21 mouse cellular contexts compared by ENCODE assay signal in genomic region chr10:34229491-34229890, GRCm38 (mm10). TPM values are rescaled to one million over a fixed set of nuclear protein-coding genes. Genes with fewer than 3 reads are reported as not detected.
A peak's percentile ranks its signal among the peaks of the same experiment; 100 is the strongest.
DNase-seq lines count a peak whose midpoint lies in the region; TF ChIP-seq lines count a peak whose summit lies in the region.
"Had no signal": no experiment of that assay in that cellular context is flagged by ENCODE, and none has a peak within 500 bp of the region (broad histone marks: within the 10 kb centered on the region; RNA-seq: fewer than 3 reads in every experiment).

No protein-coding gene starts in this region.

- H3K27me3 ChIP-seq in E14TG2a.4 (ENCODE audit: insufficient read depth, low read length) (no peaks in the 10 kb centered on the region), ES-Bruce4 (ENCODE audit: control insufficient read depth, insufficient read depth, low read length, poor library complexity, severe bottlenecking) (no peaks in the 10 kb centered on the region)
- H3K27me3 ChIP-seq: embryonic facial prominence, embryonic 12.5 days; forebrain, embryonic 13.5 days; forebrain, embryonic 15.5 days had no signal

- H3K36me3 ChIP-seq in E14TG2a.4 (ENCODE audit: insufficient read depth, low read length) (peaks cover 11% of the 10 kb centered on the region; the same call in 1 of the 2 replicates), ES-Bruce4 (ENCODE audit: control insufficient read depth, insufficient read depth, low read length, poor library complexity, severe bottlenecking) (no peaks in the 10 kb centered on the region), ES-E14 (ENCODE audit: control insufficient read depth, insufficient read depth, low read length, poor library complexity, severe bottlenecking) (no peaks in the 10 kb centered on the region; the same call in 1 of the 2 replicates)
- H3K36me3 ChIP-seq: embryonic facial prominence, embryonic 10.5 days; embryonic facial prominence, embryonic 12.5 days; forebrain, embryonic 15.5 days had no signal

- peak overlapping the region; percentile 52 for H3K4me3 ChIP-seq in E14TG2a.4 (replicated peaks; ENCODE audit: low read length)
- H3K4me3 ChIP-seq in ES-Bruce4 (ENCODE audit: low read depth, low read length): no peak overlapping the region
- H3K4me3 ChIP-seq in ES-E14 (ENCODE audit: insufficient read depth in 1 of 2, low read depth in 1 of 2, low read length in 2 of 2, poor library complexity in 1 of 2, severe bottlenecking in 1 of 2): peak overlapping the region; percentile 1 to 13; a peak in 1 of 4 replicates
- H3K4me3 ChIP-seq: embryonic facial prominence, embryonic 10.5 days; embryonic facial prominence, embryonic 12.5 days; forebrain, embryonic 13.5 days; forebrain, embryonic 15.5 days had no signal

- H3K4me1 ChIP-seq in E14TG2a.4 (replicated peaks; ENCODE audit: low read depth, low read length) (peaks cover 84% of the 10 kb centered on the region), ES-Bruce4 (ENCODE audit: control insufficient read depth, insufficient read depth, low read length) (no peaks in the 10 kb centered on the region), ES-E14 (ENCODE audit: control insufficient read depth in 2 of 2, insufficient read depth in 2 of 2, low read length in 2 of 2, poor library complexity in 1 of 2) (peaks cover 11 to 19% of the 10 kb centered on the region in 2 experiments)
- H3K4me1 ChIP-seq: embryonic facial prominence, embryonic 12.5 days; forebrain, embryonic 13.5 days; forebrain, embryonic 15.5 days had no signal

- no peak for TF ChIP-seq POLR2A in ES-Bruce4 (IDR thresholded peaks at IDR 0.05; ENCODE audit: insufficient read depth, low read length)

- in situ Hi-C loops in ES-E14 (cut with MboI; ENCODE audit: low sequenced_read_pairs in 2 of 2, unreplicated experiment in 2 of 2): no loop called here

- no peak for DNase-seq in ES-E14 (ENCODE audit: low read depth, low spot score)
- DNase-seq in ZHBTc4 (ENCODE audit: low read depth, low spot score): peak; percentile 36
- DNase-seq in lung, adult 18-20 months: no peak
- no peak for DNase-seq in ovary, adult 18-20 months (ENCODE audit: low spot score)
- no peak for DNase-seq in layer of hippocampus, adult 9-11 months
- DNase-seq: adrenal gland, adult 2 months; adrenal gland, postnatal 10 days; adrenal gland, postnatal 25 days; cerebellum, adult 11-12 months; cerebellum, adult 2 months; cerebellum, adult 9-10 months; cerebellum, postnatal 10 days; cerebellum, postnatal 25 days; forebrain, postnatal 0 days had no signal

- H3K27ac ChIP-seq in ES-Bruce4 (ENCODE audit: insufficient read depth, low read length) (peak overlapping the region; percentile 97), ES-E14 (ENCODE audit: insufficient read depth, low read depth, low read length, poor library complexity, severe bottlenecking) (peak overlapping the region; percentile 91)
- H3K27ac ChIP-seq: embryonic facial prominence, embryonic 10.5 days; embryonic facial prominence, embryonic 12.5 days; forebrain, embryonic 13.5 days; forebrain, embryonic 15.5 days had no signal

- peak; percentile 86 for TF ChIP-seq EP300 in ES-Bruce4 (IDR thresholded peaks at IDR 0.05; ENCODE audit: insufficient read depth, low read depth, low read length)

- H3K9me3 ChIP-seq in E14TG2a.4 (ENCODE audit: low read length) (no peaks in the 10 kb centered on the region), ES-Bruce4 (replicated peaks; ENCODE audit: control insufficient read depth, insufficient read depth, low read length, poor library complexity, severe bottlenecking) (peaks cover 7% of the 10 kb centered on the region; the same call in 1 of the 2 replicates), ES-E14 (ENCODE audit: control insufficient read depth, insufficient read depth, low read depth, low read length) (no peaks in the 10 kb centered on the region)
- H3K9me3 ChIP-seq: embryonic facial prominence, embryonic 10.5 days; embryonic facial prominence, embryonic 12.5 days; forebrain, embryonic 13.5 days; forebrain, embryonic 15.5 days had no signal

- H3K9ac ChIP-seq in ES-Bruce4 (ENCODE audit: low read depth, poor library complexity, severe bottlenecking): peak overlapping the region; percentile 29; the same call in 1 of the 2 replicates
- H3K9ac ChIP-seq in ES-E14 (ENCODE audit: insufficient read depth, low read depth, low read length, poor library complexity, severe bottlenecking): no peak overlapping the region
- H3K9ac ChIP-seq: embryonic facial prominence, embryonic 12.5 days; forebrain, embryonic 13.5 days; forebrain, embryonic 15.5 days; forebrain, postnatal 0 days had no signal

- TF ChIP-seq CTCF in E14TG2a.4 (conservative IDR thresholded peaks at IDR 0.05; ENCODE audit: low read length) (no peak), ES-Bruce4 (IDR thresholded peaks at IDR 0.05; ENCODE audit: low read depth, low read length) (no peak)

TF ChIP-seq in ES-E14, 5 proteins besides CTCF, POLR2A, EP300 and RAD21:
- TF ChIP-seq ZNF384 (IDR thresholded peaks at IDR 0.05; ENCODE audit: low read depth, low read length) (no peak), MAFK (IDR thresholded peaks at IDR 0.05; ENCODE audit: insufficient read depth, low read depth, low read length) (no peak), CHD2 (IDR thresholded peaks at IDR 0.05; ENCODE audit: low read depth, low read length) (no peak), HCFC1 (IDR thresholded peaks at IDR 0.05; ENCODE audit: borderline replicate concordance, insufficient read depth, low read length) (no peak), ZC3H11A (IDR thresholded peaks at IDR 0.05; ENCODE audit: borderline replicate concordance, low read depth, low read length) (no peak)
TF ChIP-seq in ES-E14: peak in this region for 0.

RNA-seq across cellular contexts. Expression of gene Dse, which starts 22.0 kb away (rescaled TPM):
- 51.4 and 59.1 TPM in 2 replicates for polyA plus RNA-seq in ES-Bruce4 (2011; ENCODE audit: insufficient read depth, insufficient read length, low read depth, missing spikeins)
- total RNA-seq in ES-E14 (2012; rRNA removed): 118 and 165 TPM in 2 replicates
- total RNA-seq: MEL had no signal

RNA-seq across cellular contexts. Expression of gene Tspyl1, which starts 52.5 kb away (rescaled TPM):
- 35.3 and 36.8 TPM in 2 replicates for polyA plus RNA-seq in ES-Bruce4 (2011; ENCODE audit: insufficient read depth, insufficient read length, low read depth, missing spikeins)
- total RNA-seq in ES-E14 (2012; rRNA removed): 14.0 and 20.9 TPM in 2 replicates
